Comparison of ENCODE assay signal across 30 mouse cellular contexts in genomic region chr1:86647517-86647916, GRCm38 (mm10). TPM values are rescaled to one million over a fixed set of nuclear protein-coding genes. Genes with fewer than 3 reads are reported as not detected.
"Had no signal": no experiment of that assay in that cellular context is flagged by ENCODE, and none has a peak within 500 bp of the region (broad histone marks: within the 10 kb centered on the region; RNA-seq: fewer than 3 reads in every experiment).

No protein-coding gene starts in this region.

- H3K9me3 ChIP-seq: heart, embryonic 13.5 days; heart, embryonic 15.5 days; hindbrain, embryonic 13.5 days; hindbrain, embryonic 15.5 days; kidney, embryonic 15.5 days; limb, embryonic 13.5 days; limb, embryonic 15.5 days; liver, embryonic 12.5 days had no signal

- DNase-seq: gastrocnemius, postnatal 14 days; gastrocnemius, postnatal 36 days; heart, adult 11 months; heart, adult 2 months; heart, postnatal 14 days; heart, postnatal 36 days; kidney, adult 11 months; kidney, adult 2 months; kidney, adult 9 months; kidney, postnatal 14 days; kidney, postnatal 36 days; layer of hippocampus, adult 9-11 months; layer of hippocampus, postnatal 36 days; left cerebral cortex, postnatal 4 days had no signal

- H3K27me3 ChIP-seq: heart, embryonic 15.5 days; hindbrain, embryonic 13.5 days; hindbrain, embryonic 15.5 days; kidney, embryonic 15.5 days; limb, embryonic 13.5 days had no signal

- H3K4me3 ChIP-seq: heart, adult 2 months; heart, embryonic 13.5 days; heart, embryonic 15.5 days; hindbrain, embryonic 13.5 days; hindbrain, embryonic 15.5 days; kidney, embryonic 15.5 days; limb, embryonic 13.5 days; limb, embryonic 15.5 days; liver, embryonic 12.5 days had no signal

- ATAC-seq: hindbrain, postnatal 0 days; intestine, embryonic 16.5 days; liver, embryonic 12.5 days had no signal

- H3K27ac ChIP-seq: heart, adult 2 months; heart, embryonic 13.5 days; heart, embryonic 15.5 days; hindbrain, embryonic 13.5 days; hindbrain, embryonic 15.5 days; hindbrain, postnatal 0 days; kidney, embryonic 15.5 days; kidney, postnatal 0 days; limb, embryonic 13.5 days; limb, embryonic 15.5 days; liver, embryonic 12.5 days; liver, embryonic 14.5 days had no signal

- H3K9ac ChIP-seq: heart, embryonic 13.5 days; heart, embryonic 15.5 days; hindbrain, embryonic 13.5 days; hindbrain, embryonic 15.5 days; kidney, embryonic 15.5 days; limb, embryonic 13.5 days; limb, embryonic 15.5 days; liver, embryonic 12.5 days; liver, embryonic 14.5 days had no signal

- H3K4me1 ChIP-seq: heart, embryonic 13.5 days; heart, embryonic 15.5 days; hindbrain, embryonic 13.5 days; hindbrain, embryonic 15.5 days; kidney, embryonic 15.5 days; liver, embryonic 12.5 days had no signal

- H3K36me3 ChIP-seq: heart, embryonic 13.5 days; heart, embryonic 15.5 days; hindbrain, embryonic 13.5 days; hindbrain, embryonic 15.5 days; kidney, embryonic 15.5 days; limb, embryonic 13.5 days; limb, embryonic 15.5 days; liver, embryonic 12.5 days had no signal

RNA-seq across cellular contexts. Expression of gene Nppc, which starts 22.9 kb away (rescaled TPM):
- total RNA-seq: heart, adult 2 months; hematopoietic stem cell, adult 5-6 weeks; liver, adult 2 months had no signal
- polyA plus RNA-seq: gonadal fat pad, adult 2 months; liver, adult 2 months; liver, embryonic 12.5 days; liver, embryonic 16.5 days had no signal
